Mouse (Mus musculus) embryonic facial prominence, embryonic 14.5 days (tissue): Measurements from ENCODE around the gene Best1. TPM values are rescaled to one million over a fixed set of nuclear protein-coding genes. Genes with fewer than 3 reads are reported as not detected.

Source experiments
- ATAC-seq: fragments of 200-750 bp; cut with Nextera tagmentation; 2 replicates; pipeline ENCODE4 v1.8.0; 2017; ENCODE audit warnings: low read depth, moderate number of reproducible peaks, moderate TSS enrichment
- DNase-seq: peaks from one replicate; pipeline ENCODE4 v3.0.0-alpha.2; 2015; ENCODE audit warnings: low spot score
- H3K27ac ChIP-seq: fragments of 300-500 bp; sonication (generic); replicated peaks from 2 replicates; pipeline ENCODE4 v1.5.1; 2014; ENCODE audit warnings: low read depth, mild to moderate bottlenecking, low read length, moderate library complexity
- H3K27me3 ChIP-seq: fragments of 300-500 bp; sonication (generic); replicated peaks from 2 replicates; pipeline ENCODE4 v1.6.1; 2014; ENCODE audit warnings: low read length; ENCODE audit not compliant: control insufficient read depth, insufficient read depth
- H3K36me3 ChIP-seq: fragments of 300-500 bp; sonication (generic); 2 replicates; pipeline ENCODE4 v1.6.1; 2014; ENCODE audit warnings: low read length, mixed read lengths; ENCODE audit not compliant: control insufficient read depth, insufficient read depth
- H3K4me1 ChIP-seq: fragments of 300-500 bp; sonication (generic); 2 replicates; pipeline ENCODE4 v1.6.1; 2014; ENCODE audit warnings: antibody characterized with exemption, low read length; ENCODE audit not compliant: control insufficient read depth, insufficient read depth
- H3K4me2 ChIP-seq: fragments of 300-500 bp; sonication (generic); 2 replicates; pipeline ENCODE4 v1.6.1; 2014; ENCODE audit warnings: low read depth, mild to moderate bottlenecking, low read length, moderate library complexity, mixed read lengths
- H3K4me3 ChIP-seq: fragments of 300-500 bp; sonication (generic); 2 replicates; pipeline ENCODE4 v1.5.1; 2014; ENCODE audit warnings: low read depth, mild to moderate bottlenecking, low read length
- H3K9ac ChIP-seq: fragments of 300-500 bp; sonication (generic); 2 replicates; pipeline ENCODE4 v1.6.1; 2014; ENCODE audit warnings: low read depth, mild to moderate bottlenecking, low read length, moderate library complexity, mixed read lengths
- H3K9me3 ChIP-seq: fragments of 300-500 bp; sonication (generic); 2 replicates; pipeline ENCODE4 v1.6.1; 2016; ENCODE audit warnings: low read length; ENCODE audit not compliant: control insufficient read depth
- WGBS: fragments of 180-500 bp; shearing (Covaris S2); extraction: QIAGEN DNeasy Blood & Tissue Kit; methylation state at CpG from one replicate; pipeline ENCODE4 v1.1.7; 2014; 5-methylcytosine and 5-hydroxymethylcytosine counted together
- polyA plus RNA-seq: library from polyadenylated mRNA; unstranded; fragments of >200 nt; fragmentation: Nextera tagmentation; extraction: Ambion mirVana; gene quantifications from 2 replicates; pipeline ENCODE4 v1.2.1, GENCODE M21; 2014

Best1 gene
- polyA plus RNA-seq, 1 experiment from 2014 or later: 1.5 TPM

DNA sequence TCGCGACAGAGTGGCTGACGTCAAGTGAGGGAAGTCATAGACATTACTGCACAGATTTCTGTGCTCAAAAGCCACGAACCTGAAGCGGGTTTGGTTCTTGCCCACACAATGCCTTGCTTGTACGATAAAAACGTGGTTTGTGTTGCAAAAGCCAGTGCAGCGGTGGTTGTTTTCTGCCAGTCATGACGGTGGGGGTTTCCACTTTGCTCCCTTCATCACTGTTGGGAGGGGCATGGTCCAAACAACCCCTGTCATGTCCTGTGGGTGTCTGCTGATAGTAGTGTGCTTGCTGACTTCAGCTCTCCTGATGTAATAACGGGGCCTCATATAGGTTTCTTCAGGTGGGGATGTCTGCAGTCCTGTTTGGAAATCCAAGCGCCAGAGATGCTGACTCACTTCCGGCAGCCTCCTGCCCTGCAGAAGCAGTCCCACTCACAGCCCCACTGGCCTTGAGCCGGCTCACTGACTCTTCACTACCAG is 62.6 kb downstream of the Best1 start:
- 57% methylated on average over 13 of the region's 13 CpGs for WGBS

GRCm38 (mm10) chr19:9938156-9938823 is 63.1 kb downstream of the Best1 start:
- DNase-seq: no peak
- Histone ChIP-seq H3K9ac (no peak overlapping the region), H3K4me2 (no peak overlapping the region), H3K9me3 (no peaks in the 10 kb centered on the region), H3K27ac (no peak overlapping the region), H3K36me3 (no peaks in the 10 kb centered on the region), H3K27me3 (no peaks in the 10 kb centered on the region), H3K4me1 (peaks cover 6% of the 10 kb centered on the region), H3K4me3 (no peak overlapping the region)
- ATAC-seq: no peak
- WGBS: 70% methylated on average over 6 of the region's 6 CpGs

More for the DNA sequence above, 62.6 kb downstream of the Best1 start:
- no peak for ATAC-seq
- Histone ChIP-seq H3K36me3 (no peaks in the 10 kb centered on the region), H3K4me1 (peaks cover 9% of the 10 kb centered on the region), H3K27ac (no peak overlapping the region; the same call in 1 of the 2 replicates), H3K4me3 (no peak overlapping the region), H3K27me3 (no peaks in the 10 kb centered on the region), H3K9me3 (no peaks in the 10 kb centered on the region), H3K4me2 (no peak overlapping the region), H3K9ac (no peak overlapping the region)
- DNase-seq: no peak

DNA sequence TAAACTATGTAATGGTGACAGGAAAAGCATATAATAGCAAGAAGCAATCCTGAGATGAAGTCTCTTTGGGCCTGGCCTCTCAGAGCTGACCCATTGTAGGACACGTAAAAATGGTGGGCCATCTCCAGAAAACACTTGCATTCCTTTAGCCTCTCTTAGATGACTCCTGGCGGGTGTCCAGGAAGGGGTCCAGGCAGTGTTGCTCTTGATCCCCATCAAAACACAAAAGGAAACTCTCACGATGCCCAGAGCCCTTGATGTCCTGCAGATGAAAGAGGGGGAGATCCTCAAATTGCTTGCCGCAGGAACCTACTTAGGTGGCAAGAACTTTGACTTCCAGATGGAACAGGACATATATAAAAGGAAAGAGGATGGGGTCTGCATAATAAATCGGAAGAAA is 64.0 kb downstream of the Best1 start:
- DNase-seq (no peak), ATAC-seq (no peak)
- Histone ChIP-seq H3K9me3 (no peaks in the 10 kb centered on the region), H3K4me2 (no peak overlapping the region), H3K9ac (no peak overlapping the region), H3K36me3 (no peaks in the 10 kb centered on the region), H3K27me3 (no peaks in the 10 kb centered on the region), H3K4me1 (no peaks in the 10 kb centered on the region), H3K27ac (no peak overlapping the region), H3K4me3 (no peak overlapping the region)
- 65% methylated on average over 5 of the region's 5 CpGs for WGBS

DNA sequence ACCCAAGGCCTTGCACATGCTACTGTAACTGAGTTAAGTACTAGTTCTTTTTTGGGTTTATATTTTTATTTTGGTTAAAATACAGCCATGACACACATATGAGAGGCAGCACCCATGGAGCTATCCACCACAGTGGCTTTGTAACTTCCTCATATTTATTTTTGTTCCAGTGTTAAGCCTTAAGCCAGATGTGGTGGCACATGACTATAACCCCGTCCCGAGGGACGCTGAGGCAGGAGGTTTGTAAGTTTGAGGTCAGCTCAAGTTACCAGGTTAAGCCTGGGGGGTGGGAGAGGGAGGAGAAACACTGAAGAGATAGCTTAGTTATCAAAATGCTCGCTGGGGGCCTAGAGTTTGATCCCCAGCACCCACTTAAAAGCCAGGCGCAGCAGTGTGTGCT is 64.9 kb downstream of the Best1 start:
- WGBS: 65% methylated on average over 5 of the region's 5 CpGs
- H3K4me2 ChIP-seq: no peak overlapping the region
- no peaks in the 10 kb centered on the region for H3K4me1 ChIP-seq
- no peaks in the 10 kb centered on the region for H3K9me3 ChIP-seq
- H3K27ac ChIP-seq: no peak overlapping the region
- no peaks in the 10 kb centered on the region for H3K36me3 ChIP-seq
- ATAC-seq (no peak), DNase-seq (no peak)
- H3K4me3 ChIP-seq: no peak overlapping the region
- no peaks in the 10 kb centered on the region for H3K27me3 ChIP-seq
- H3K9ac ChIP-seq: no peak overlapping the region

Other genes starting within 250 kb of the Best1 start
- gene Scgb2a2, start 154.1 kb downstream of the Best1 start, polyA plus RNA-seq: not detected in 2 replicates
- 65.5 and 72.3 TPM in 2 replicates for gene Incenp, start 102.1 kb downstream of the Best1 start, polyA plus RNA-seq
- 1,690 and 1,712 TPM in 2 replicates for gene Fth1, start 21.0 kb downstream of the Best1 start, polyA plus RNA-seq
- gene Rab3il1, start within 50 bp of the Best1 start, polyA plus RNA-seq: 48.1 and 54.4 TPM in 2 replicates
- 15.6 and 20.9 TPM in 2 replicates for gene Fads3, start 39.9 kb upstream of the Best1 start, polyA plus RNA-seq
- 23.4 and 28.4 TPM in 2 replicates for gene Fads2, start 100.1 kb upstream of the Best1 start, polyA plus RNA-seq
- 73.6 and 79.5 TPM in 2 replicates for gene Fads1, start 181.3 kb upstream of the Best1 start, polyA plus RNA-seq
- 482 and 563 TPM in 2 replicates for gene Tmem258, start 202.4 kb upstream of the Best1 start, polyA plus RNA-seq
- 52.7 and 63.0 TPM in 2 replicates for gene Fen1, start 202.5 kb upstream of the Best1 start, polyA plus RNA-seq
- 0.87 and 0.96 TPM in 2 replicates for gene Myrf, start 239.1 kb upstream of the Best1 start, polyA plus RNA-seq